8 mouse cellular contexts compared by ENCODE assay signal in genomic region chrX:23694588-23694987, GRCm38 (mm10). TPM values are rescaled to one million over a fixed set of nuclear protein-coding genes. Genes with fewer than 3 reads are reported as not detected.
A peak's percentile ranks its signal among the peaks of the same experiment; 100 is the strongest.
DNase-seq lines count a peak whose midpoint lies in the region; ATAC-seq lines count a peak whose summit lies in the region.

No protein-coding gene starts in this region.

- no peak for ATAC-seq in CD4-positive, CD25-positive, alpha-beta regulatory T cell, adult 4 months
- ATAC-seq in limb, embryonic 12.5 days (ENCODE audit: insufficient number of reproducible peaks, insufficient read depth, low FRiP score, low TSS enrichment, low read depth): no peak
- no peak for ATAC-seq in hindbrain, embryonic 16.5 days
- ATAC-seq in midbrain, embryonic 16.5 days: no peak

- H3K9ac ChIP-seq in limb, embryonic 12.5 days (replicated peaks): no peak overlapping the region
- no peak overlapping the region for H3K9ac ChIP-seq in hindbrain, embryonic 16.5 days (ENCODE audit: low read depth, low read length)
- no peak overlapping the region for H3K9ac ChIP-seq in midbrain, embryonic 16.5 days (ENCODE audit: low read depth, low read length)

- DNase-seq in CD4-positive, CD25-positive, alpha-beta regulatory T cell, adult 2 months (ENCODE audit: low read depth, low spot score): peak; percentile 2
- no peak for DNase-seq in limb, embryonic 10.5 days (ENCODE audit: low spot score)
- DNase-seq in left cerebral cortex, postnatal 14 days (ENCODE audit: low spot score in 2 of 2): no peak
- no peak for DNase-seq in cerebellum, adult 11 months

- H3K9me3 ChIP-seq in limb, embryonic 12.5 days: no peaks in the 10 kb centered on the region
- no peaks in the 10 kb centered on the region for H3K9me3 ChIP-seq in limb, embryonic 10.5 days (replicated peaks)
- H3K9me3 ChIP-seq in hindbrain, embryonic 16.5 days (ENCODE audit: control insufficient read depth, low read length): no peaks in the 10 kb centered on the region
- no peaks in the 10 kb centered on the region for H3K9me3 ChIP-seq in midbrain, embryonic 16.5 days (replicated peaks; ENCODE audit: control insufficient read depth, low read length, poor library complexity, severe bottlenecking)

- H3K4me1 ChIP-seq in limb, embryonic 12.5 days (replicated peaks): no peaks in the 10 kb centered on the region
- H3K4me1 ChIP-seq in limb, embryonic 10.5 days: no peaks in the 10 kb centered on the region
- H3K4me1 ChIP-seq in hindbrain, embryonic 16.5 days (ENCODE audit: control insufficient read depth, insufficient read depth, low read depth, low read length): peaks cover 2% of the 10 kb centered on the region; the same call in 1 of the 2 replicates
- no peaks in the 10 kb centered on the region for H3K4me1 ChIP-seq in midbrain, embryonic 16.5 days (ENCODE audit: control insufficient read depth, insufficient read depth, low read length)

- intact Hi-C loops in left cerebral cortex, postnatal 14 days (cut with DNase I): no loop called here

- 76% methylated on average over 3 of the region's 3 CpGs for WGBS in limb, embryonic 12.5 days
- WGBS in limb, embryonic 10.5 days: 78% methylated on average over 3 of the region's 3 CpGs
- 76% methylated on average over 3 of the region's 3 CpGs for WGBS in hindbrain, embryonic 16.5 days
- WGBS in midbrain, embryonic 16.5 days: 78% methylated on average over 3 of the region's 3 CpGs

- no peaks in the 10 kb centered on the region for H3K27me3 ChIP-seq in limb, embryonic 12.5 days
- peaks cover 11% of the 10 kb centered on the region; the same call in 1 of the 2 replicates for H3K27me3 ChIP-seq in limb, embryonic 10.5 days (ENCODE audit: low read depth, poor library complexity, severe bottlenecking)
- no peaks in the 10 kb centered on the region for H3K27me3 ChIP-seq in hindbrain, embryonic 16.5 days (replicated peaks; ENCODE audit: control insufficient read depth, insufficient read depth, low read length)
- H3K27me3 ChIP-seq in midbrain, embryonic 16.5 days (ENCODE audit: control insufficient read depth, insufficient read depth, low read depth, low read length): no peaks in the 10 kb centered on the region

- H3K27ac ChIP-seq in limb, embryonic 12.5 days: no peak overlapping the region
- no peak overlapping the region for H3K27ac ChIP-seq in limb, embryonic 10.5 days
- no peak overlapping the region for H3K27ac ChIP-seq in hindbrain, embryonic 16.5 days (ENCODE audit: low read depth, low read length)
- no peak overlapping the region for H3K27ac ChIP-seq in midbrain, embryonic 16.5 days (ENCODE audit: low read length)

- H3K4me3 ChIP-seq in limb, embryonic 12.5 days (replicated peaks): no peak overlapping the region
- no peak overlapping the region for H3K4me3 ChIP-seq in limb, embryonic 10.5 days
- no peak overlapping the region; the same call in 1 of the 2 replicates for H3K4me3 ChIP-seq in hindbrain, embryonic 16.5 days (ENCODE audit: low read length)
- H3K4me3 ChIP-seq in midbrain, embryonic 16.5 days (ENCODE audit: low read depth, low read length): no peak overlapping the region

- peak overlapping the region; percentile 60 for H3K4me2 ChIP-seq in limb, embryonic 12.5 days
- H3K4me2 ChIP-seq in hindbrain, embryonic 16.5 days (ENCODE audit: low read length): peak overlapping the region; percentile 56
- H3K4me2 ChIP-seq in midbrain, embryonic 16.5 days (ENCODE audit: low read length): peak overlapping the region; percentile 37

- H3K36me3 ChIP-seq in limb, embryonic 12.5 days: no peaks in the 10 kb centered on the region
- H3K36me3 ChIP-seq in limb, embryonic 10.5 days: no peaks in the 10 kb centered on the region
- H3K36me3 ChIP-seq in hindbrain, embryonic 16.5 days (ENCODE audit: control insufficient read depth, insufficient read depth, low read length): no peaks in the 10 kb centered on the region
- no peaks in the 10 kb centered on the region for H3K36me3 ChIP-seq in midbrain, embryonic 16.5 days (ENCODE audit: control insufficient read depth, insufficient read depth, low read length)

RNA-seq across cellular contexts. Expression of gene Wdr44, which starts 1.7 kb away (rescaled TPM):
- polyA plus RNA-seq in CD4-positive, CD25-positive, alpha-beta regulatory T cell, adult 4 months (2017; shearing (Covaris generic)): 10 to 100 TPM; 35.7 to 36.2 TPM
- polyA plus RNA-seq in limb, embryonic 12.5 days (2016; fragmentation: Nextera tagmentation; extraction: Ambion mirVana): 6.5 and 7.9 TPM in 2 replicates
- 2.6 and 3.6 TPM in 2 replicates for polyA plus RNA-seq in limb, embryonic 10.5 days (2016; fragmentation: Nextera tagmentation; extraction: Ambion mirVana)
- polyA plus RNA-seq in hindbrain, embryonic 16.5 days (2015; fragmentation: Nextera tagmentation; extraction: Ambion mirVana): 15.1 and 18.7 TPM in 2 replicates
- polyA plus RNA-seq in midbrain, embryonic 16.5 days (2015; fragmentation: Nextera tagmentation; extraction: Ambion mirVana): 17.5 and 18.5 TPM in 2 replicates
- total RNA-seq in left cerebral cortex, postnatal 14 days (2021): 10 to 100 TPM; 20.4 to 21.5 TPM
